Mouse (Mus musculus) liver, embryonic 14.5 days (tissue): Measurements from ENCODE around the gene Phyh. TPM values are rescaled to one million over a fixed set of nuclear protein-coding genes. Genes with fewer than 3 reads are reported as not detected.
"Not testable (repeated sequence)": the region's sequence is repeated elsewhere in the genome, so short reads cannot be mapped to it uniquely, and the experiment has no call there.

ENCODE experiments used
- ATAC-seq: fragments of 200-750 bp; cut with Nextera tagmentation; 2 replicates; pipeline ENCODE4 v1.8.0; 2017; ENCODE audit warnings: moderate number of reproducible peaks, mild to moderate bottlenecking, moderate library complexity; ENCODE audit not compliant: insufficient read depth
- DNase-seq, 3 experiments: peaks; one replicate each; pipeline ENCODE4 v3.0.0-alpha.2; 2012 to 2013; ENCODE audit warnings: low read depth in 3 of 3, low spot score in 3 of 3
- H3K27ac ChIP-seq: fragments of 300-500 bp; sonication (generic); 2 replicates; pipeline ENCODE4 v1.5.1; 2014; ENCODE audit warnings: moderate library complexity, mild to moderate bottlenecking, control low read depth, inconsistent platforms
- H3K27me3 ChIP-seq: fragments of 300-500 bp; sonication (generic); 2 replicates; pipeline ENCODE4 v1.6.1; 2014; ENCODE audit warnings: mild to moderate bottlenecking, low read length, moderate library complexity; ENCODE audit not compliant: control insufficient read depth, insufficient read depth
- H3K36me3 ChIP-seq: fragments of 300-500 bp; sonication (generic); replicated peaks from 2 replicates; pipeline ENCODE4 v1.6.1; 2014; ENCODE audit warnings: low read depth; ENCODE audit not compliant: control insufficient read depth, insufficient read depth
- H3K4me1 ChIP-seq, 2 experiments: fragments of 200-500 bp in 1 of 2; fragments of 300-500 bp in 1 of 2; sonication (generic) in 1 of 2; replicated peaks; 2 replicates each; pipeline ENCODE4 v1.6.1; 2012 to 2014; ENCODE audit warnings: antibody characterized with exemption in 1 of 2, inconsistent platforms in 1 of 2, low read length in 1 of 2; ENCODE audit not compliant: control insufficient read depth in 2 of 2, insufficient read depth in 2 of 2
- H3K4me2 ChIP-seq: fragments of 300-500 bp; sonication (generic); 2 replicates; pipeline ENCODE4 v1.6.1; 2014; ENCODE audit warnings: low read depth, mild to moderate bottlenecking, control low read depth, moderate library complexity
- H3K4me3 ChIP-seq, 2 experiments: fragments of 200-500 bp in 1 of 2; fragments of 300-500 bp in 1 of 2; sonication (generic) in 1 of 2; 2 replicates each; pipeline ENCODE4 v1.5.1; 2012 to 2014; ENCODE audit warnings: low read depth in 2 of 2, low read length in 2 of 2, mild to moderate bottlenecking in 2 of 2, control low read depth in 1 of 2, inconsistent platforms in 1 of 2, moderate library complexity in 1 of 2; ENCODE audit not compliant: insufficient read depth in 1 of 2
- H3K9ac ChIP-seq: fragments of 300-500 bp; sonication (generic); replicated peaks from 2 replicates; pipeline ENCODE4 v1.6.1; 2014; ENCODE audit warnings: mild to moderate bottlenecking, control low read depth, moderate library complexity
- H3K9me3 ChIP-seq: fragments of 300-500 bp; sonication (generic); 2 replicates; pipeline ENCODE4 v1.6.1; 2016; ENCODE audit warnings: low read length, mixed read lengths; ENCODE audit not compliant: control insufficient read depth
- CTCF ChIP-seq: IDR thresholded peaks from 2 replicates; pipeline ENCODE4 v1.5.1; 2016; ENCODE audit warnings: antibody characterized with exemption, low read depth, control low read depth
- EP300 ChIP-seq: IDR thresholded peaks from 2 replicates; pipeline ENCODE4 v1.6.1; 2016; ENCODE audit warnings: antibody characterized with exemption, low read depth
- WGBS: fragments of 180-500 bp; shearing (Covaris S2); extraction: QIAGEN DNeasy Blood & Tissue Kit; methylation state at CpG from one replicate; pipeline ENCODE4 v1.1.7; 2014; ENCODE audit not compliant: insufficient replicate concordance; 5-methylcytosine and 5-hydroxymethylcytosine counted together
- polyA plus RNA-seq, 2 experiments: library from polyadenylated mRNA; depleted of rRNA in 1 of 2; stranded (reverse) in 1 of 2; unstranded in 1 of 2; fragments of >200 nt; fragmentation: Nextera tagmentation in 1 of 2; extraction: Ambion mirVana in 1 of 2; gene quantifications; 2 replicates each; pipeline versions ENCODE4 v1.2.1 to v1.2.3; 2012 to 2014

Phyh gene
- polyA plus RNA-seq, 2 experiments: 38.8 to 63.8 TPM

DNA sequence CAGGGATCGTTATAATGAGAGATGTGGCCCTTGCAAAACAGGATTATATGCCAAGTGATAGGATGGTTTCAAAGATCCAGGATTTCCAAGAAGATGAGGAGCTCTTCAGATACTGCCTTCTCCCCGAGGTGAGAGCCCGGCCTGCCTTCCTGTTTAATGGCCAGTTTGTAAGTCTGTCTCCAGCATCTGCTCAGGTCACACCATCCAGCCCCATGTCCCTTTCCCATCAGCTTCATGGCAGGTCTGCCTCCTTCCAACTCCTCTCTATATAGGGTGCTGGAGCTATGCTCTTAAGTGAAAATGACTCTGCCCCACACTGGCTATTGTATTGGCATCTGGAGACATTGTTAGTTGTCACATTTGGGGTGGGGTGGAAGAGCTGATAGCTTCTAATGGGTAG is 8.6 kb downstream of the Phyh start:
- 68% methylated on average over 3 of the region's 3 CpGs for WGBS
- TF ChIP-seq CTCF (no peak), EP300 (no peak)
- ATAC-seq: no peak
- no peaks in the 10 kb centered on the region for H3K27me3 ChIP-seq
- no peaks in the 10 kb centered on the region for H3K36me3 ChIP-seq
- no peak overlapping the region for H3K4me3 ChIP-seq
- DNase-seq: no peak
- no peak overlapping the region for H3K4me2 ChIP-seq
- H3K4me1 ChIP-seq: no peaks in the 10 kb centered on the region
- no peak overlapping the region for H3K27ac ChIP-seq
- no peaks in the 10 kb centered on the region for H3K9me3 ChIP-seq
- no peak overlapping the region for H3K9ac ChIP-seq

DNA sequence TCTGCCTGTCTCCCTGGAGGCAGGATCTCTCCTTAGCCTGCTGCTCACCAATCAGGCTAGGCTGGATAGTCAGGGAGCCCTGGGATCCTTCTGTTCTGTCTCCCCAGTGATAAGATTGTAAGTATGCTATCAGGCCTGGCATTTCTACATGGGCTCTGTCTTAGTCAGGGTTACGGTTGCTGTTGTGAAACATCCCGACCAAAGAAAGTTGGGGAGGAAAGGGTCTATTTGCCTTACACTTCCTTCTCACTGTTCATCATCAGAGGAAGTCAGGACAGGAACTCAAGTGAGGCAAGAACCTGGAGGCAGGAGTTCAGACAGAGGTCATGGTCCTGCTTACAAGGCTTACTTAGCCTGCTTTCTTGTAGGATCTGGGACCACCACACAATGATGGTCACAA is 10.4 kb downstream of the Phyh start:
- no peaks in the 10 kb centered on the region for H3K36me3 ChIP-seq
- H3K27ac ChIP-seq: no peak overlapping the region
- no peak for TF ChIP-seq CTCF
- TF ChIP-seq EP300: no peak
- 39% methylated on average over 2 of the region's 2 CpGs for WGBS
- H3K9ac ChIP-seq: no peak overlapping the region
- no peaks in the 10 kb centered on the region for H3K27me3 ChIP-seq
- no peak for DNase-seq
- H3K4me3 ChIP-seq: no peak overlapping the region
- no peak for ATAC-seq
- no peak overlapping the region for H3K4me2 ChIP-seq
- H3K9me3 ChIP-seq: no peaks in the 10 kb centered on the region
- H3K4me1 ChIP-seq: no peaks in the 10 kb centered on the region

DNA sequence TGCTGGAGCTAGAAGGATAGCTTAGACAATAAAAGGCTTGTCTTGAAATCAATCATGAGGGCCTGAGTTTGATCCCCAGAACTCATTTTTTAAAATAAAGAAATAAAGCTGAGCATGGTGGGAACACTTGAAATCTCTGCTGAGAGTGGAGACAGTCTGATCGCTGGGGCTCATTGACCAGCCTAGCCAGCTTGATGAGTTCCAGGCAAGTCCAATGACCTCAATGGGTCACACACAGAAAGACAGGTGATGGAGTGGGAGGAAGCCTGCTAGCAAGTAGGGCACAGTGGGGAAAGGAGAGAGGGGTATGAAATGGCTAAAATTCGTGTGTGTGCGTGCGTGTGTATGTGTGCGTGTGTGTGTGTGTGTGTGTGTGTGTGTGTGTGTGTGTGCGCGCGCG is 15.7 kb downstream of the Phyh start:
- no peak overlapping the region for H3K4me3 ChIP-seq
- TF ChIP-seq CTCF (no peak), EP300 (no peak)
- H3K9me3 ChIP-seq: no peaks in the 10 kb centered on the region
- no peaks in the 10 kb centered on the region; the same call in 1 of the 2 replicates for H3K36me3 ChIP-seq
- DNase-seq (no peak), ATAC-seq (no peak)
- no peak overlapping the region for H3K27ac ChIP-seq
- H3K4me2 ChIP-seq: no peak overlapping the region
- no peak overlapping the region for H3K9ac ChIP-seq
- H3K27me3 ChIP-seq: no peaks in the 10 kb centered on the region
- no peaks in the 10 kb centered on the region for H3K4me1 ChIP-seq
- 86% methylated on average over 9 of the region's 9 CpGs for WGBS

DNA sequence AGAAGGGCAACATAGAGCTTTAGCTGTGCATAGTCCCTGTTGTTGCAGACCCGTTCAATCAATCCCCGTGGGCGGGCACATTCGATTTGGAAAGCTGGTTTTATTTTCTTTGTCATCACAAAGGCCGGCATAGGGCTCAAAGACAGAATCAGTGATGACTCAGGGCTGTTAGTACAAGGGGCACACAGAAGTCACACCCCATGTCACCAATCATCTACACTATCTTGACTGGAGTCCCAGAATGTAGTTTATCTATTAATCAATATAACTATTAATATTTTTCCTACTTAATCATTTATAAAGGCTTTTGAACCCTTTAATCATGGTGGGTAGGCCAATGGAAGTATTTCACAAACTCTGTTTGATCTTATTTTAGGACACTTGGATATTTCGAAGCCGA is 19.1 kb downstream of the Phyh start:
- Histone ChIP-seq H3K4me2 (no peak overlapping the region), H3K36me3 (no peaks in the 10 kb centered on the region; the same call in 1 of the 2 replicates), H3K27ac (no peak overlapping the region), H3K27me3 (no peaks in the 10 kb centered on the region), H3K9me3 (no peaks in the 10 kb centered on the region), H3K9ac (no peak overlapping the region), H3K4me3 (no peak overlapping the region), H3K4me1 (no peaks in the 10 kb centered on the region)
- WGBS: 75% methylated on average over 7 of the region's 7 CpGs
- TF ChIP-seq CTCF: no peak
- TF ChIP-seq EP300: no peak
- ATAC-seq: no peak
- DNase-seq: no peak

DNA sequence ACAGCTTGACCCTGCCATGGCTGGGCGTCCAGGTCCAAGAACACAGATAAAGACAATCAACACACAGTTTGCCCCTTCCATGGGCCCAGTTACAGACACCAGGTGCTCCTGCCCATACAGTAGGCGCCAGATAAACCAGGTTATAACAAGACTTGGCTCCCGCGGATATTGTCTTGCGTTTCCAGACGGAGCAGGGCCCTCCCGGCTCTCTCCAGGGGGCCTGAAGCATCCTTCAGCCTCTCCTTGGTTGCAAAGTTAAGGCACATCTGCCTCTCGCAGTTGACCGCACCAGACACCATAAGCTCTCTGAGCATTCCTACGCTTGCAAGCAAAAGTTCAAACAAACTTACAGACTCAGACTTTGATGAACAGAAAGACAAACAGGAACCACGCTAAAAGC is 22.0 kb downstream of the Phyh start:
- H3K27ac ChIP-seq: no peak overlapping the region
- H3K27me3 ChIP-seq: no peaks in the 10 kb centered on the region
- no peaks in the 10 kb centered on the region for H3K4me1 ChIP-seq
- H3K36me3 ChIP-seq: no peaks in the 10 kb centered on the region; the same call in 1 of the 2 replicates
- DNase-seq (no peak), ATAC-seq (no peak)
- WGBS: 68% methylated on average over 11 of the region's 11 CpGs
- no peak overlapping the region for H3K9ac ChIP-seq
- H3K4me3 ChIP-seq: no peak overlapping the region
- TF ChIP-seq CTCF: no peak
- no peak for TF ChIP-seq EP300
- no peaks in the 10 kb centered on the region; the same call in 1 of the 2 replicates for H3K9me3 ChIP-seq
- no peak overlapping the region for H3K4me2 ChIP-seq

DNA sequence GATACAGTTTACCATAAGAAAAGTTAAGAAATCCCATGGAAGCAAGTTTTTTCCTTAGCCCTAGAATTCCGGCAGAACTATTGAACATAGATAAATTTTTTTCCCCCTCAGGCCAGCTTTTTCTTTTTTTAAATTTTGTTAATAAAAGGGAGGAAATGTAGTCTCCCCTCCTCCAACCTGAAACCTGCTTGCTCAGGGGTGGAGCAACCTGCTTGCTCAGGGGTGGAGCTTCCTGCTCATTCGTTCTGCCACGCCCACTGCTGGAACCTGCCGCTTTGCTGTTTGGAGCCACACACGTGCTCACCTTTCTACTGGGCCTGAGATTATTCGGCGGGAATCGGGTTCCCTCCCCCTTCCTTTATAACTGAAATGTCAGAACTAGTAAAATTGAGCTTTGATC is 30.9 kb downstream of the Phyh start:
- DNase-seq, H3K27me3 ChIP-seq, H3K27ac ChIP-seq, H3K9ac ChIP-seq, H3K4me1 ChIP-seq, H3K4me3 ChIP-seq, H3K4me2 ChIP-seq, H3K9me3 ChIP-seq, ATAC-seq, H3K36me3 ChIP-seq: not testable (repeated sequence)
- 48% methylated on average over 8 of the region's 8 CpGs for WGBS
